Mouse (Mus musculus): ENCODE measurements around the gene Ankfn1. TPM values are rescaled to one million over a fixed set of nuclear protein-coding genes. Genes with fewer than 3 reads are reported as not detected.

Gene Ankfn1
- polyA plus RNA-seq, 1 experiment from 2014 or later = 2.7 TPM

- Histone ChIP-seq H3K4me3 (no peak overlapping the region), H3K27ac (replicated peaks) (no peak overlapping the region), H3K27me3 (no peaks in the 10 kb centered on the region), H3K4me2 (replicated peaks) (no peak overlapping the region), H3K36me3 (no peaks in the 10 kb centered on the region), H3K9ac (replicated peaks) (no peak overlapping the region), H3K9me3 (no peaks in the 10 kb centered on the region), H3K4me1 (peaks cover 7% of the 10 kb centered on the region)
- WGBS = 91% methylated on average over 6 of the region's 6 CpGs
- ATAC-seq (ENCODE audit: low FRiP score, low read depth) = no peak
Measured at GRCm38 (mm10) chr11:89448986-89449385, 328.5 kb downstream of the Ankfn1 start.

GRCm38 (mm10) chr11:89447477-89447876, 330.0 kb downstream of the Ankfn1 start:
- H3K36me3 ChIP-seq = no peaks in the 10 kb centered on the region
- no peak overlapping the region for H3K9ac ChIP-seq (replicated peaks)
- H3K27ac ChIP-seq (replicated peaks) = no peak overlapping the region
- H3K4me2 ChIP-seq (replicated peaks) = no peak overlapping the region
- ATAC-seq (ENCODE audit: low FRiP score, low read depth) = no peak
- H3K27me3 ChIP-seq = no peaks in the 10 kb centered on the region
- WGBS = 62% methylated on average over 12 of the region's 12 CpGs
- H3K4me3 ChIP-seq = no peak overlapping the region
- H3K4me1 ChIP-seq = no peaks in the 10 kb centered on the region; the same call in 1 of the 2 replicates
- H3K9me3 ChIP-seq = no peaks in the 10 kb centered on the region

- no peak for ATAC-seq (ENCODE audit: low FRiP score, low read depth)
- Histone ChIP-seq H3K4me1 (no peaks in the 10 kb centered on the region), H3K9ac (replicated peaks) (no peak overlapping the region), H3K27me3 (no peaks in the 10 kb centered on the region), H3K9me3 (no peaks in the 10 kb centered on the region), H3K4me3 (no peak overlapping the region), H3K27ac (replicated peaks) (no peak overlapping the region), H3K36me3 (no peaks in the 10 kb centered on the region), H3K4me2 (replicated peaks) (no peak overlapping the region)
- WGBS = 87% methylated on average over 6 of the region's 6 CpGs
Measured at GRCm38 (mm10) chr11:89440566-89440965, 336.9 kb downstream of the Ankfn1 start.

GRCm38 (mm10) chr11:89424358-89424757, 353.1 kb downstream of the Ankfn1 start:
- Histone ChIP-seq H3K4me1 (no peaks in the 10 kb centered on the region), H3K36me3 (no peaks in the 10 kb centered on the region), H3K27ac (replicated peaks) (no peak overlapping the region), H3K9ac (replicated peaks) (no peak overlapping the region), H3K4me3 (no peak overlapping the region), H3K27me3 (no peaks in the 10 kb centered on the region), H3K4me2 (replicated peaks) (no peak overlapping the region), H3K9me3 (no peaks in the 10 kb centered on the region)
- ATAC-seq (ENCODE audit: low FRiP score, low read depth) = no peak
- WGBS = 50% methylated on average over 3 of the region's 3 CpGs

GRCm38 (mm10) chr11:89422637-89423036, 354.8 kb downstream of the Ankfn1 start:
- no peak overlapping the region for H3K27ac ChIP-seq (replicated peaks)
- ATAC-seq (ENCODE audit: low FRiP score, low read depth) = no peak
- H3K9me3 ChIP-seq = no peaks in the 10 kb centered on the region
- H3K9ac ChIP-seq (replicated peaks) = no peak overlapping the region
- 90% methylated on average over 5 of the region's 5 CpGs for WGBS
- H3K4me1 ChIP-seq = no peaks in the 10 kb centered on the region
- H3K4me2 ChIP-seq (replicated peaks) = no peak overlapping the region
- H3K27me3 ChIP-seq = no peaks in the 10 kb centered on the region
- H3K36me3 ChIP-seq = no peaks in the 10 kb centered on the region
- H3K4me3 ChIP-seq = no peak overlapping the region

- Histone ChIP-seq H3K9me3 (no peaks in the 10 kb centered on the region), H3K27me3 (no peaks in the 10 kb centered on the region), H3K4me1 (no peaks in the 10 kb centered on the region; the same call in 1 of the 2 replicates), H3K4me3 (no peak overlapping the region), H3K36me3 (no peaks in the 10 kb centered on the region), H3K9ac (replicated peaks) (no peak overlapping the region), H3K4me2 (replicated peaks) (no peak overlapping the region), H3K27ac (replicated peaks) (no peak overlapping the region)
- WGBS = 85% methylated on average over 11 of the region's 11 CpGs
- no peak for ATAC-seq (ENCODE audit: low FRiP score, low read depth)
Measured at GRCm38 (mm10) chr11:89420767-89421438, 356.6 kb downstream of the Ankfn1 start.

- Histone ChIP-seq H3K4me1 (no peaks in the 10 kb centered on the region; the same call in 1 of the 2 replicates), H3K4me2 (replicated peaks) (no peak overlapping the region), H3K27ac (replicated peaks) (no peak overlapping the region), H3K9ac (replicated peaks) (no peak overlapping the region), H3K9me3 (no peaks in the 10 kb centered on the region), H3K4me3 (no peak overlapping the region), H3K36me3 (no peaks in the 10 kb centered on the region), H3K27me3 (no peaks in the 10 kb centered on the region)
- ATAC-seq (ENCODE audit: low FRiP score, low read depth) = no peak
- WGBS = 83% methylated on average over 2 of the region's 2 CpGs
Measured at GRCm38 (mm10) chr11:89419863-89420262, 357.6 kb downstream of the Ankfn1 start.

GRCm38 (mm10) chr11:89418644-89419043, 358.8 kb downstream of the Ankfn1 start:
- H3K4me2 ChIP-seq (replicated peaks) = no peak overlapping the region
- H3K36me3 ChIP-seq = no peaks in the 10 kb centered on the region
- H3K4me3 ChIP-seq = no peak overlapping the region
- WGBS = 79% methylated on average over 12 of the region's 12 CpGs
- no peaks in the 10 kb centered on the region; the same call in 1 of the 2 replicates for H3K4me1 ChIP-seq
- H3K9ac ChIP-seq (replicated peaks) = no peak overlapping the region
- no peaks in the 10 kb centered on the region for H3K9me3 ChIP-seq
- H3K27ac ChIP-seq (replicated peaks) = no peak overlapping the region
- H3K27me3 ChIP-seq = no peaks in the 10 kb centered on the region
- no peak for ATAC-seq (ENCODE audit: low FRiP score, low read depth)

GRCm38 (mm10) chr11:89416769-89417168, 360.7 kb downstream of the Ankfn1 start:
- no peak for ATAC-seq (ENCODE audit: low FRiP score, low read depth)
- WGBS = 60% methylated on average over 6 of the region's 6 CpGs
- no peak overlapping the region for H3K4me3 ChIP-seq
- no peaks in the 10 kb centered on the region for H3K27me3 ChIP-seq
- no peak overlapping the region for H3K4me2 ChIP-seq (replicated peaks)
- no peaks in the 10 kb centered on the region for H3K9me3 ChIP-seq
- no peak overlapping the region for H3K27ac ChIP-seq (replicated peaks)
- H3K9ac ChIP-seq (replicated peaks) = no peak overlapping the region
- H3K36me3 ChIP-seq = no peaks in the 10 kb centered on the region
- H3K4me1 ChIP-seq = no peaks in the 10 kb centered on the region; the same call in 1 of the 2 replicates

GRCm38 (mm10) chr11:89408774-89409173, 368.7 kb downstream of the Ankfn1 start:
- Histone ChIP-seq H3K9me3 (no peaks in the 10 kb centered on the region), H3K4me2 (replicated peaks) (no peak overlapping the region), H3K4me1 (no peaks in the 10 kb centered on the region), H3K4me3 (no peak overlapping the region), H3K9ac (replicated peaks) (no peak overlapping the region), H3K27me3 (no peaks in the 10 kb centered on the region), H3K36me3 (no peaks in the 10 kb centered on the region), H3K27ac (replicated peaks) (no peak overlapping the region)
- 89% methylated on average over 6 of the region's 6 CpGs for WGBS
- ATAC-seq (ENCODE audit: low FRiP score, low read depth) = no peak

- H3K36me3 ChIP-seq = no peaks in the 10 kb centered on the region
- no peak overlapping the region for H3K9ac ChIP-seq (replicated peaks)
- no peak overlapping the region for H3K4me3 ChIP-seq
- no peaks in the 10 kb centered on the region for H3K4me1 ChIP-seq
- no peak for ATAC-seq (ENCODE audit: low FRiP score, low read depth)
- no peak overlapping the region for H3K27ac ChIP-seq (replicated peaks)
- H3K9me3 ChIP-seq = no peaks in the 10 kb centered on the region
- 88% methylated on average over 1 of the region's 1 CpGs for WGBS
- no peaks in the 10 kb centered on the region for H3K27me3 ChIP-seq
- no peak overlapping the region for H3K4me2 ChIP-seq (replicated peaks)
Measured at GRCm38 (mm10) chr11:89404489-89404888, 373.0 kb downstream of the Ankfn1 start.

- Histone ChIP-seq H3K4me1 (no peaks in the 10 kb centered on the region), H3K4me2 (replicated peaks) (no peak overlapping the region), H3K4me3 (no peak overlapping the region), H3K36me3 (no peaks in the 10 kb centered on the region), H3K27me3 (no peaks in the 10 kb centered on the region), H3K27ac (replicated peaks) (no peak overlapping the region), H3K9me3 (no peaks in the 10 kb centered on the region), H3K9ac (replicated peaks) (no peak overlapping the region)
- no peak for ATAC-seq (ENCODE audit: low FRiP score, low read depth)
- WGBS = 93% methylated on average over 14 of the region's 14 CpGs
Measured at GRCm38 (mm10) chr11:89403436-89403835, 374.0 kb downstream of the Ankfn1 start.

- Histone ChIP-seq H3K4me1 (no peaks in the 10 kb centered on the region), H3K27me3 (no peaks in the 10 kb centered on the region), H3K4me2 (replicated peaks) (no peak overlapping the region), H3K9ac (replicated peaks) (no peak overlapping the region), H3K9me3 (no peaks in the 10 kb centered on the region), H3K36me3 (no peaks in the 10 kb centered on the region), H3K27ac (replicated peaks) (no peak overlapping the region), H3K4me3 (no peak overlapping the region)
- ATAC-seq (ENCODE audit: low FRiP score, low read depth) = no peak
- 89% methylated on average over 2 of the region's 2 CpGs for WGBS
Measured at GRCm38 (mm10) chr11:89388851-89389250, 388.6 kb downstream of the Ankfn1 start.

All from midbrain, embryonic 12.5 days (tissue).